Mouse (Mus musculus) midbrain, embryonic 10.5 days (tissue): ENCODE measurements at regions not wholly inside any gene's neighbourhood (a gene's known extent, or its start where the extent isn't known, plus 50 kb on each side); places are given as distances from the start of the nearest gene placed in this dataset.

Experiments
- DNase-seq: peaks from one replicate; pipeline ENCODE4 v3.0.0-alpha.2; 2017; ENCODE audit warnings: low spot score
- H3K27ac ChIP-seq: fragments of 300-500 bp; sonication (generic); replicated peaks from 2 replicates; pipeline ENCODE4 v1.5.1; 2016; ENCODE audit warnings: mild to moderate bottlenecking
- H3K27me3 ChIP-seq: fragments of 300-500 bp; sonication (generic); 2 replicates; pipeline ENCODE4 v1.6.1; 2016; ENCODE audit warnings: low read depth, mild to moderate bottlenecking; ENCODE audit not compliant: poor library complexity, severe bottlenecking
- H3K36me3 ChIP-seq: fragments of 300-500 bp; sonication (generic); 2 replicates; pipeline ENCODE4 v1.6.1; 2016; ENCODE audit warnings: mild to moderate bottlenecking, moderate library complexity
- H3K4me1 ChIP-seq: fragments of 300-500 bp; sonication (generic); 2 replicates; pipeline ENCODE4 v1.6.1; 2016
- H3K4me3 ChIP-seq: fragments of 300-500 bp; sonication (generic); 2 replicates; pipeline ENCODE4 v1.5.1; 2016; ENCODE audit warnings: mild to moderate bottlenecking, moderate library complexity
- H3K9me3 ChIP-seq: fragments of 300-500 bp; sonication (generic); replicated peaks from 2 replicates; pipeline ENCODE4 v1.6.1; 2016; ENCODE audit warnings: mild to moderate bottlenecking
- WGBS: fragments of 180-500 bp; shearing (Covaris S2); methylation state at CpG from one replicate; pipeline ENCODE4 v1.1.7; 2016; 5-methylcytosine and 5-hydroxymethylcytosine counted together

DNA sequence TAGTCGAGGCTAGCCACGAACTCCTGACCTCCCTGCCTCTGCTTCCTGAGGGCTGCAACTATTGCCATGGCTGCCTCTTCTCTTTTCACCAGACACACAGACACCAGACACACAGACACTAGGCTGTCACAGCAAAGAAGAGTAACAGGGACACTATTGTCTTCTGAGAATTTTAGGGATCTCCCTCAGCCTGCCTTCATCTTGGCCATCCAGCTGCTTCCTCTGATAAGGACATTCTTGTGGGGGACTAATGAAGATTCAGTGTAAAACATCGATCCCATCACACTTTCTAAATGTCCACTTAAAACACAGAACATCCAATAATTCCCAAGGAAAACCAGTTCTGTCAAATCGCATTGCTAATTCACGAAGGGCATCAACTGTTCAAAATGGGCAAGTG, 98.2 kb downstream of the Cd24a start:
- H3K9me3 ChIP-seq, result no peaks in the 10 kb centered on the region
- no peaks in the 10 kb centered on the region for H3K36me3 ChIP-seq
- 81% methylated on average over 5 of the region's 5 CpGs for WGBS
- no peaks in the 10 kb centered on the region for H3K27me3 ChIP-seq
- H3K27ac ChIP-seq, result no peak overlapping the region
- H3K4me1 ChIP-seq, result peaks cover 4% of the 10 kb centered on the region; the same call in 1 of the 2 replicates
- DNase-seq, result no peak
- no peak overlapping the region for H3K4me3 ChIP-seq

GRCm38 (mm10) chr10:43684247-43685033, 106.4 kb downstream of the Cd24a start:
- no peaks in the 10 kb centered on the region for H3K9me3 ChIP-seq
- peaks cover 24% of the 10 kb centered on the region for H3K4me1 ChIP-seq
- WGBS, result 43% methylated on average over 12 of the region's 12 CpGs
- no peak for DNase-seq
- no peaks in the 10 kb centered on the region for H3K36me3 ChIP-seq
- H3K27ac ChIP-seq, result 0 out of 2 replicates have a peak overlapping the region, but pooled peaks have one; percentile 28
- no peak overlapping the region for H3K4me3 ChIP-seq
- H3K27me3 ChIP-seq, result no peaks in the 10 kb centered on the region

DNA sequence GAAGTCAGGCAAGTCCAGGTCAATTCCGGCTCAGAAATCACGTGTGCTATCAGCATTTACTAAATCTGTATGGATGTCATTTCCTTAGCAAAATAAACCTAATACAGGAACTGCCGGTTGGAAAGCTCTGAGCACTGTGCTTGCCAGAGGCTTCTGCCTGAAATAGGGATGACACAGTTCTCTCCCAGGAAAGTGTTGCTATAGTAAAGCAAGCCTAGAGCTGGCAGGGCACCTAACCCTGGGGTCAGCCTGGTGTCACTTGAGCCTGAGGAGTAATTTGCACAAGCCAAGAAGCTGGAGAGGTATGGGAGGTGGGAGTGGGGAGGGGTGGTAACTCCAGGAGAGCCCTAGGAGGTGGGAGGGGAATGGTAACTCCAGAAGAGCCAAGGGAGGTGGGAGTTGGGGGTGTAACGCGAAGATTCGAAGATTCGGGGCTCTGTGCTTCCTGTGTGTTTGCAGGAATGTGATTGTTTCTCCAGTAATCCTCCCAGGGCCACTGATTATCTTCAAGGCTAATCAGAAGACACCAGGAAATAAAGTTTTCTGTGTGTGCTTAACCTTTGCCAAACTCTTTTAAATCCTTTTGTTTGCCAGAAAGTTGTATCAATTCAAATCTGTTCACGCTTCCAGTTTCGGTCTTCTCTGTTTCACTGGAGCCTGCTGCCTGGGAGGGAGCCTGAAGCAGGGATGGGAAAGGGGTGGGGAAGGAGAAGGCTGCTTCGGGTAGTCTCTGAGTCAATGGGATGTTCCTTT, 111.3 kb downstream of the Cd24a start:
- H3K9me3 ChIP-seq, result no peaks in the 10 kb centered on the region
- DNase-seq, result no peak
- 0 out of 2 replicates have a peak, but pooled peaks cover 8% of the 10 kb centered on the region for H3K27me3 ChIP-seq
- H3K36me3 ChIP-seq, result no peaks in the 10 kb centered on the region
- WGBS, result 15% methylated on average over 10 of the region's 10 CpGs
- H3K4me3 ChIP-seq, result no peak overlapping the region
- 0 out of 2 replicates have a peak overlapping the region, but pooled peaks have one; percentile 49 for H3K27ac ChIP-seq
- peaks cover 40% of the 10 kb centered on the region for H3K4me1 ChIP-seq

DNA sequence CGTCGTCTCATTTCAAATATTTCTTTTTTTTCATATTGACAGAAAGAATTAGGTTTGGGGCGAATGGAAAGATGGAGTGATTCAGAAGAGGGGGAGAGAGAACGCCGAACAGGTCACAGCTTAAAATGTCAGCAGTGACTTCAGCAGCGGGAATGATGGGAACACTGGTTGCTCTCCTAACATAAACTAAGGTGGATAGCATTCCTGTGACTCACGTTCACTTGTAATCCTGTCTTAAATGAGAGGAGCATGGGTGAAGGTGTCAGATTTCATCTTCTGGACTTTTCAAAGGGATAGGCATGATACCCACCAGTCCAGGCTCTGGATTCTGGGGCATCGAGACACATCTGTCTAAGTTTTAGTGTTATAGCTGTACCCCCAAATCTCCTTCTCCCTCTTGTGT, 111.8 kb downstream of the Cd24a start:
- H3K4me1 ChIP-seq, result peaks cover 46% of the 10 kb centered on the region
- WGBS, result 46% methylated on average over 8 of the region's 8 CpGs
- no peaks in the 10 kb centered on the region for H3K36me3 ChIP-seq
- DNase-seq, result no peak
- no peak overlapping the region for H3K27ac ChIP-seq
- H3K27me3 ChIP-seq, result 0 out of 2 replicates have a peak, but pooled peaks cover 8% of the 10 kb centered on the region
- no peaks in the 10 kb centered on the region for H3K9me3 ChIP-seq
- no peak overlapping the region for H3K4me3 ChIP-seq

DNA sequence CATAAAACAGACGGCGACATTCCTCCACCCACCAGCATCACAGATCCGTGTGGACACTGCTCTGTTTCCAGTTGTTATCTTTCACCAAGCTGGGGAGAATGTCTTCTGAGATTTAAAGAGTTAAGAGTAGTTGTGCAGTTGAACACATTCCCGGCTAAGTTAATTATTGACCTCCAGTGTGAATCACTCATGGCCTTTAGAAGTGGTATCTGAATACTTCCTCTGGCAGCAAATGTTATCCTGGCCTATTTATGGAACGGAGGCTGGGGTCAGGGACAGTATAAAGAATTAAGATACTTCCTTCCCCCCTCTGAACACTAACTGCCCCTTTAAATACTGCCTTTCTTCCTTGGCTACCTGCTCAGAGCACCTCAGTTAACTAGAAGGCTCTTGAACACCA, 115.9 kb downstream of the Cd24a start:
- H3K4me1 ChIP-seq, result peaks cover 28% of the 10 kb centered on the region
- DNase-seq, result no peak
- H3K36me3 ChIP-seq, result no peaks in the 10 kb centered on the region
- H3K4me3 ChIP-seq, result no peak overlapping the region
- 76% methylated on average over 5 of the region's 5 CpGs for WGBS
- H3K27me3 ChIP-seq, result 0 out of 2 replicates have a peak, but pooled peaks cover 8% of the 10 kb centered on the region
- no peaks in the 10 kb centered on the region for H3K9me3 ChIP-seq
- no peak overlapping the region for H3K27ac ChIP-seq

GRCm38 (mm10) chr10:43694508-43694907, 116.4 kb downstream of the Cd24a start:
- no peaks in the 10 kb centered on the region for H3K9me3 ChIP-seq
- no peaks in the 10 kb centered on the region for H3K36me3 ChIP-seq
- H3K27me3 ChIP-seq, result 0 out of 2 replicates have a peak, but pooled peaks cover 8% of the 10 kb centered on the region
- no peak for DNase-seq
- peaks cover 22% of the 10 kb centered on the region for H3K4me1 ChIP-seq
- H3K4me3 ChIP-seq, result no peak overlapping the region
- H3K27ac ChIP-seq, result 0 out of 2 replicates have a peak overlapping the region, but pooled peaks have one; percentile 10
- WGBS, result 12% methylated on average over 6 of the region's 6 CpGs

DNA sequence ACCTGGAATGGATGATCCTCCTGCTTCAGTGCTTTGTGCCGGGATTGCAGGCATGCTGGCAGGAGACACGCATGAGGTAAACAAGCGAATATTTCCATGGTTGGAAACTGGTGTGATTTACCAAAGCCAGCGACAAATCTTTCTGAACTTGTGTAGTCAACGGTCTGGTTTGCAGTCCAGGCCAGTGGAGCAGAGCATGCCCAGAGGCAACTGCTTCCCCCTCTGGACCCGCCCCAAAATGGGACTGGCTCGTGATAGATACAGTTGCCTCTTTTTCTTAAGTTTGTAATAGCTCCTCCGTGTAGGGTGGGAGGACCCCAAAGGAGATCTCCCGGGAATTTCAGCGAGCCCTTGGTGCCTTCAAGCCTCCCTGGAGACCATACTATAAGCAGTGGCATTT, 117.4 kb downstream of the Cd24a start:
- H3K27ac ChIP-seq, result no peak overlapping the region
- no peak for DNase-seq
- H3K27me3 ChIP-seq, result 0 out of 2 replicates have a peak, but pooled peaks cover 8% of the 10 kb centered on the region
- H3K9me3 ChIP-seq, result no peaks in the 10 kb centered on the region
- 73% methylated on average over 10 of the region's 10 CpGs for WGBS
- peaks cover 13% of the 10 kb centered on the region for H3K4me1 ChIP-seq
- no peak overlapping the region for H3K4me3 ChIP-seq
- no peaks in the 10 kb centered on the region for H3K36me3 ChIP-seq

DNA sequence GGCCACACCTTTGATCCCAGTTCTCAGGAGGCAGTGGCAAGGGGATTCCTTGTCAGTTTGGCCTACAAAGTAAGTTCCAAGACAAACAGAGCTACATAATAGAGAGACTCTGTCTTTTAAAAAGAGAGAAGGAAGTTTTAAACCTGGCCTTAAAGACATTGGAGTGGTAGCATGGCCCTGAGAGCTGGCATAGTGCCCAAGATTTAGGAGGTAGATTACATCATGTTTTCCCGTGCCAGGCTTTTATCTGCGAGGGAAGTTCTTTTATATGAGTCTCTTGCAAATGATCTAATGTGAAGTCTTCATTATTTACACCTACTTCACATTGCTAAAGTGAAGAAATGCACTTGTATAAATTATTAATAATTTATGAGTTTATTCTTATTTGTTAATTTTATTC, 119.8 kb downstream of the Cd24a start:
- WGBS, result 91% methylated on average over 2 of the region's 2 CpGs
- Histone ChIP-seq H3K36me3 (no peaks in the 10 kb centered on the region), H3K9me3 (no peaks in the 10 kb centered on the region), H3K27ac (no peak overlapping the region), H3K4me1 (peaks cover 12% of the 10 kb centered on the region), H3K27me3 (no peaks in the 10 kb centered on the region), H3K4me3 (no peak overlapping the region)
- DNase-seq, result no peak

GRCm38 (mm10) chr10:43700371-43701289, 122.5 kb downstream of the Cd24a start:
- H3K4me1 ChIP-seq, result no peaks in the 10 kb centered on the region
- 87% methylated on average over 13 of the region's 13 CpGs for WGBS
- DNase-seq, result no peak

DNA sequence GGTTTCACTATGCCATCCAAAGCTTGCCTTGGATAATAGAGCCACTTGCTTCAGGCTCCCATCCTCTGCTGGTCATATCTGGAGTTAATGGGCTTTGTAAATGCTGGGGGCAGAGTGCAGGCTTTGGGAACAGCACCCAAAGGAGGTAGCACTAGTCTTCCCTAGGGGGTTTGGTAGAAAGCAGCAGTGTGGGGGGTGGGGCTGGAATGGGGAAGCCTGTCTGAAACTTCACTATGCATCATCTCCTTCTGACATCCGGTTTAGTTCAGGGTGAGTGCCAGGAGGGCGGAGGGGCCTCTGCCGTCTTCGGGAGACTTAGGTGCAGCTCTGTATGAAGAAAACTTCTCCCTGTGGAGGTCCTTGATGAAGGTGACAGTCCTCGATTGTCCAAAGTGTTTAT, 124.8 kb downstream of the Cd24a start:
- Histone ChIP-seq H3K36me3 (no peaks in the 10 kb centered on the region), H3K27me3 (no peaks in the 10 kb centered on the region; the same call in 1 of the 2 replicates), H3K9me3 (no peaks in the 10 kb centered on the region), H3K4me1 (no peaks in the 10 kb centered on the region), H3K4me3 (no peak overlapping the region), H3K27ac (no peak overlapping the region)
- 80% methylated on average over 5 of the region's 5 CpGs for WGBS
- no peak for DNase-seq

More at GRCm38 (mm10) chr10:43700371-43701289, 122.5 kb downstream of the Cd24a start:
- Histone ChIP-seq H3K4me3 (no peak overlapping the region), H3K27ac (no peak overlapping the region), H3K9me3 (no peaks in the 10 kb centered on the region), H3K27me3 (no peaks in the 10 kb centered on the region), H3K36me3 (no peaks in the 10 kb centered on the region)

GRCm38 (mm10) chr10:43706001-43706988, 128.2 kb downstream of the Cd24a start:
- no peaks in the 10 kb centered on the region for H3K9me3 ChIP-seq
- 63% methylated on average over 17 of the region's 17 CpGs for WGBS
- no peak overlapping the region for H3K27ac ChIP-seq
- no peaks in the 10 kb centered on the region for H3K4me1 ChIP-seq
- DNase-seq, result no peak
- no peaks in the 10 kb centered on the region; the same call in 1 of the 2 replicates for H3K27me3 ChIP-seq
- H3K36me3 ChIP-seq, result no peaks in the 10 kb centered on the region
- H3K4me3 ChIP-seq, result no peak overlapping the region
